Mouse (Mus musculus): ENCODE data around the gene Olfr1195. TPM values are rescaled to one million over a fixed set of nuclear protein-coding genes. Genes with fewer than 3 reads are reported as not detected.
"Not testable (repeated sequence)": the region's sequence is repeated elsewhere in the genome, so short reads cannot be mapped to it uniquely, and the experiment has no call there.

Gene Olfr1195
- total RNA-seq (2021): not detected
- long read RNA-seq, experiment 1: 0 reads
- long read RNA-seq, experiment 2: 0 reads

GRCm38 (mm10) chr2:88689087-88689486, at the start of gene Olfr1195:
TSS of gene Olfr1195 (minus strand) at chr2:88689187.
- DNase-seq: no peak

GRCm38 (mm10) chr2:88732266-88732665, 43.3 kb upstream of the Olfr1195 start, which contains the start of gene Olfr1197:
TSS of gene Olfr1197 (minus strand) at chr2:88732366.
- no peak for DNase-seq

- DNase-seq: no peak
Measured at GRCm38 (mm10) chr2:88704497-88704896, 15.5 kb upstream of the Olfr1195 start, which contains the start of gene Olfr1196. TSS of gene Olfr1196 (minus strand) at chr2:88704597.

- not testable (repeated sequence) for DNase-seq
Measured at GRCm38 (mm10) chr2:88675328-88675727, 13.7 kb downstream of the Olfr1195 start, which contains the start of gene Olfr1193. TSS of gene Olfr1193 (plus strand) at chr2:88675628.

- no peak for DNase-seq
Measured at GRCm38 (mm10) chr2:88648209-88648608, 40.8 kb downstream of the Olfr1195 start, which contains the start of gene Olfr1192-ps1. TSS of gene Olfr1192-ps1 (plus strand) at chr2:88648509.

GRCm38 (mm10) chr2:88640242-88640641, 48.7 kb downstream of the Olfr1195 start, which contains the start of gene Olfr1191-ps1:
TSS of gene Olfr1191-ps1 (plus strand) at chr2:88640542.
- not testable (repeated sequence) for DNase-seq

Other genes starting within 250 kb of the Olfr1195 start
- gene Gm13757, start 240.1 kb downstream of the Olfr1195 start, total RNA-seq (2021): not detected
- not detected for gene Olfr1183, start 234.3 kb downstream of the Olfr1195 start, total RNA-seq (2021)
- gene Olfr1184, start 205.6 kb downstream of the Olfr1195 start, total RNA-seq (2021): not detected
- not detected for gene Olfr1185-ps1, start 195.9 kb downstream of the Olfr1195 start, total RNA-seq (2021)
- not detected for gene Olfr1186, start 170.6 kb downstream of the Olfr1195 start, total RNA-seq (2021)
- not detected for gene Olfr1188, start 132.3 kb downstream of the Olfr1195 start, total RNA-seq (2021)
- gene Olfr1189, start 102.7 kb downstream of the Olfr1195 start, total RNA-seq (2021): not detected
- under 1 TPM in 1 of 2 experiments, not detected in 1; 0.05 TPM for gene Olfr1191-ps1, start 48.6 kb downstream of the Olfr1195 start, total RNA-seq (2021)
- gene Olfr1192-ps1, start 40.7 kb downstream of the Olfr1195 start, total RNA-seq (2021): not detected
- gene Olfr1193, start 13.6 kb downstream of the Olfr1195 start, total RNA-seq (2021): not detected
- not detected for gene Olfr1196, start 15.4 kb upstream of the Olfr1195 start, total RNA-seq (2021)
- gene Olfr1197, start 43.2 kb upstream of the Olfr1195 start, total RNA-seq (2021): not detected
- gene Olfr1198, start 62.2 kb upstream of the Olfr1195 start, total RNA-seq (2021): not detected
- not detected for gene Olfr1199, start 71.3 kb upstream of the Olfr1195 start, total RNA-seq (2021)
- not detected for gene Olfr1200, start 81.3 kb upstream of the Olfr1195 start, total RNA-seq (2021)
- gene Olfr1201, start 103.8 kb upstream of the Olfr1195 start, total RNA-seq (2021): not detected
- gene Olfr1202, start 125.3 kb upstream of the Olfr1195 start, total RNA-seq (2021): not detected
- not detected for gene Olfr1205, start 140.6 kb upstream of the Olfr1195 start, total RNA-seq (2021)
- gene Olfr1204, start 160.1 kb upstream of the Olfr1195 start, total RNA-seq (2021): not detected
- not detected for gene Olfr1206, start 174.0 kb upstream of the Olfr1195 start, total RNA-seq (2021)
- gene Olfr1208, start 213.1 kb upstream of the Olfr1195 start, total RNA-seq (2021): not detected
- not detected for gene Olfr1209, start 226.0 kb upstream of the Olfr1195 start, total RNA-seq (2021)
- gene Olfr1211, start 248.9 kb upstream of the Olfr1195 start, total RNA-seq (2021): not detected